Mouse (Mus musculus) midbrain, embryonic 11.5 days (tissue): ENCODE data around the gene Bok. TPM values are rescaled to one million over a fixed set of nuclear protein-coding genes. Genes with fewer than 3 reads are reported as not detected.

ENCODE experiments used
- ATAC-seq: fragments of 200-750 bp; cut with Nextera tagmentation; 2 replicates; pipeline ENCODE4 v1.8.0; 2017; ENCODE audit warnings: moderate TSS enrichment, moderate library complexity; ENCODE audit not compliant: low FRiP score
- DNase-seq: peaks from one replicate; pipeline ENCODE4 v3.0.0; 2015; ENCODE audit warnings: low spot score; ENCODE audit errors: missing footprints
- H3K27ac ChIP-seq: fragments of 300-500 bp; sonication (generic); 2 replicates; pipeline ENCODE4 v1.5.1; 2014; ENCODE audit warnings: low read depth, low read length
- H3K27me3 ChIP-seq: fragments of 300-500 bp; sonication (generic); 2 replicates; pipeline ENCODE4 v1.6.1; 2014; ENCODE audit warnings: mild to moderate bottlenecking, low read length, moderate library complexity, mixed read lengths; ENCODE audit not compliant: control insufficient read depth, insufficient read depth
- H3K36me3 ChIP-seq: fragments of 300-500 bp; sonication (generic); 2 replicates; pipeline ENCODE4 v1.6.1; 2014; ENCODE audit warnings: mild to moderate bottlenecking, low read length, moderate library complexity, mixed read lengths; ENCODE audit not compliant: control insufficient read depth, insufficient read depth
- H3K4me1 ChIP-seq: fragments of 300-500 bp; sonication (generic); 2 replicates; pipeline ENCODE4 v1.6.1; 2014; ENCODE audit warnings: low read length; ENCODE audit not compliant: control insufficient read depth, insufficient read depth
- H3K4me2 ChIP-seq: fragments of 300-500 bp; sonication (generic); 2 replicates; pipeline ENCODE4 v1.6.1; 2014; ENCODE audit warnings: mild to moderate bottlenecking, moderate library complexity
- H3K4me3 ChIP-seq: fragments of 300-500 bp; sonication (generic); 2 replicates; pipeline ENCODE4 v1.5.1; 2014; ENCODE audit warnings: low read depth, low read length
- H3K9ac ChIP-seq: fragments of 300-500 bp; sonication (generic); 2 replicates; pipeline ENCODE4 v1.6.1; 2014; ENCODE audit warnings: low read length
- H3K9me3 ChIP-seq: fragments of 300-500 bp; sonication (generic); 2 replicates; pipeline ENCODE4 v1.6.1; 2016; ENCODE audit warnings: low read length; ENCODE audit not compliant: control insufficient read depth
- WGBS: fragments of 180-500 bp; shearing (Covaris S2); extraction: QIAGEN DNeasy Blood & Tissue Kit; methylation state at CpG from one replicate; pipeline ENCODE4 v1.1.7; 2014; 5-methylcytosine and 5-hydroxymethylcytosine counted together
- polyA plus RNA-seq: library from polyadenylated mRNA; unstranded; fragments of >200 nt; fragmentation: Nextera tagmentation; extraction: Ambion mirVana; gene quantifications from 2 replicates; pipeline ENCODE4 v1.2.1, GENCODE M21; 2014

Bok gene
- polyA plus RNA-seq = 26.6 and 31.3 TPM in 2 replicates

DNA sequence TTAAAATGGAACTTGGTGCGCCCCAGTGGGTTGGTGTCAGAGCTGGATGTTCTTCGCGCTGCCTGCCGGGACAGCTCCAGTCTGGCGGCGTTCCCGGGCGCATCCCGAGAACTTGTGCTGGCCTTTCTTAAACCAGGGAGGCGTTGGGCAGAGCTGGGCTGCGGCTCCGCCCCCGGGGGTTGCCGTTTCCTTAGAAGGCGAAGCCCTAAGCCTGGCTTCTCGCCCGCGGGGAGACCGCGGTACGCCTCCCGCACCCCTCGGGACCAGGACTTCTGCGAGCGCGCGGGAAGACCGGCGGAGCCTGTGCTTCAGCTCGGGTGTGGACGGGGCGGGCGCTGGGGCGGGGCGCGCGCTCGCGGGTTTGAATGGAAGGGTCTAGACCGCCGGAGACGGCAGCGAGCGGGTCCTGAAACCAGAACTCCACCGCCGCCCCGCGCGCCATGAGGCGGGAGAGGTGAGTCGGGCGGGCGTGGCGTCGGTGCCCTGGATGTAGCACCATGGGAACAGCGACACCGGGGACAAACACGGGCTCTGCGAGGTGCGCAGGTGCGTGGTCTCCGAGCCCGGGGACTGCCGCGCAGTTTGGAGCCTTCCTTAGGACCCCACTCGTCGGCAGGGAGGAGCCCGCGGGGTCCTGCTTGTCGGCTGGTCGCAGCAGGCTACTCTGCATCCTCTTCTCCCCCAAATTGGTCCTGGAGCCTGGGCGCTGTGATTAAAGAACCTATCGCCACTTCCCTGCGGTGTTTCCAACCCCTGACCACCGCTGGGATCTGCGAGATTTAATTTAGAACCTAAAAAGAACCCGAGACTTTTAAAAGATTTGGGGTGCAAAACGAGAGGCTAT lies at the start of gene Bok:
TSS of gene Bok (plus strand) at position 260 of the 844 bp plus-strand sequence.
- Histone ChIP-seq H3K9me3 (no peaks in the 10 kb centered on the region), H3K4me3 (peak within 1 kb of the TSS; percentile 45), H3K4me2 (peak within 1 kb of the TSS; percentile 82), H3K9ac (peak within 1 kb of the TSS; percentile 74), H3K27me3 (peaks cover 16% of the 10 kb centered on the region), H3K36me3 (no peaks in the 10 kb centered on the region), H3K27ac (no peak within 1 kb of the TSS), H3K4me1 (no peaks in the 10 kb centered on the region)
- DNase-seq = peak; percentile 96
- WGBS = under 1% methylated on average over 78 of the region's 78 CpGs
- ATAC-seq = peak; percentile 64

DNA sequence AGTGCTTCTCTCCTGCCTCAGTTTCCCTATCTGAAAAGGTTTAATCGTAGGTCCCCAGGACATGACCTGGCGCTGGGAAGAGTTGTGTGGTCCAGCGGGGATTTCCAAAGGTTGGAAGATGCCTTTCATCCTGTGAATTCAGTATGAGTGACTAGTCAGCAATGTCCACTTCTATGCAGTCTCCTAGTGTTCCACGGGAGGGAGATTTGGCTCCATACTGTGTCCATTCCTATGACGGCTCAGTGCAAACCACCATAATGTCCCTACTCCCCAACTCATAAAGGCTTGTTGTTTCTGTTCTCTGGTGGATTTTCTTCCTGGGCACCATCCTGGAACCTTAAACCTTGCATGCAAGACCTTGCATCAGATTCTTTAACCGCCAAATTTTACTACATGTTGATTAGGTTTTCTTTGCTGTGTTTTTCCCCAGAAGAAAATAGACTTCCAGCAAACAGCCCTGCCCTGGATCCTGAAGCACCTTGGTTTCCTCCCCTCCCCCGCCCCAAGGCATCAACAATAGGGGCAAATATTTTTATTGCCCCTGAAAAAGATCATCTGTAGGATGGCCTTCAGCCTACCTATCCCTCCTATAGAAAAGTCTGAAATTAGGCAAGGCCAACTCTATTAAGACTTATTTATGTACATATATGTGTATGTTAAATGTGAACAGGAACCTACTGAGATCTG lies 49.1 kb upstream of the Bok start:
- ATAC-seq (peak; percentile 30), DNase-seq (no peak)
- no peaks in the 10 kb centered on the region for H3K27me3 ChIP-seq
- H3K4me1 ChIP-seq = peaks cover 13% of the 10 kb centered on the region
- 0 out of 2 replicates have a peak, but pooled peaks cover 3% of the 10 kb centered on the region for H3K36me3 ChIP-seq
- 35% methylated on average over 7 of the region's 7 CpGs for WGBS
- H3K27ac ChIP-seq = peak overlapping the region; percentile 61; the same call in 1 of the 2 replicates
- H3K4me2 ChIP-seq = peak overlapping the region; percentile 89
- peak overlapping the region; percentile 94 for H3K4me3 ChIP-seq
- H3K9me3 ChIP-seq = no peaks in the 10 kb centered on the region
- H3K9ac ChIP-seq = peak overlapping the region; percentile 76

DNA sequence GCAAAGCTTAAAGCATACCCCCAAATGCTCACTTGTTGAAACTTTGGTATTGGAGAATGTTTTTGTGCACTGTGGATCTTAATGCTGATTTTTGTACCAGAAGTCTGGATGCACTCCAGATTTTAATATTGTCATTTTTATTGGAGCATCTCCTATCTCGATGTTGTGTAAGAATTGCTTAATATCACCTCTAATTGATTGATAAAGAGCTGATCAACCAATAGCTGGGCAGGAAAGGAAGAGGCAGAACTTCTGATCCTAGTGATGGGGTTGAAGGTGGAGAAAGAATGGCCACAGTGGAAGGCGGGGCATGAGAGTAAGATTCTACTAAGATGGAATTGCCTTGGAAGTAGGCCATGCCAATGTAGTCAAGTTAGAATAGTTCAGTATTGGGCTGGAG lies 43.5 kb upstream of the Bok start:
- Histone ChIP-seq H3K4me3 (no peak overlapping the region), H3K27me3 (no peaks in the 10 kb centered on the region), H3K4me2 (no peak overlapping the region), H3K36me3 (no peaks in the 10 kb centered on the region), H3K4me1 (no peaks in the 10 kb centered on the region), H3K9ac (no peak overlapping the region), H3K9me3 (no peaks in the 10 kb centered on the region), H3K27ac (no peak overlapping the region)
- 91% methylated on average over 2 of the region's 2 CpGs for WGBS
- no peak for ATAC-seq
- DNase-seq = no peak

DNA sequence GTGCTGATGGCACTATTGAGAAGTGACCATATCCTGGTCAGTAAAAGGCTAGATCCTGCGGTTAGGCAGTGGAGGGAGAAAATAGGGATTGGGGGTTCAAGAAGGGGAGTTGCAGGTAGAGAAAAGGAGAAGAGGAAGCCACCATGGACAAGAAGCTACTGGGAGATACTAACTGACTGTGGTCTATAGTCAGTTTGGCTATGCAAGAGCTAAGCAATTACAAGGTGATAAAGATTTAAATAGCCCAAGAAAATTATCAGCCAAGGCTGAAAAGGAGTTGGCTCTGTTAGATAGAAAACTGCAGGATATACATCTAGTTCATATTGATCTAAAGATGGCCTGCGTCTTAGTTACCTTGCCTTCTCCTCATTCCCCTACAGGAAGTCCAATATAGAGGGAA lies 42.8 kb upstream of the Bok start:
- Histone ChIP-seq H3K27ac (no peak overlapping the region), H3K4me2 (no peak overlapping the region), H3K4me1 (no peaks in the 10 kb centered on the region), H3K27me3 (no peaks in the 10 kb centered on the region), H3K9me3 (no peaks in the 10 kb centered on the region), H3K4me3 (no peak overlapping the region), H3K36me3 (no peaks in the 10 kb centered on the region), H3K9ac (no peak overlapping the region)
- ATAC-seq (no peak), DNase-seq (no peak)
- WGBS = 91% methylated on average over 2 of the region's 2 CpGs

DNA sequence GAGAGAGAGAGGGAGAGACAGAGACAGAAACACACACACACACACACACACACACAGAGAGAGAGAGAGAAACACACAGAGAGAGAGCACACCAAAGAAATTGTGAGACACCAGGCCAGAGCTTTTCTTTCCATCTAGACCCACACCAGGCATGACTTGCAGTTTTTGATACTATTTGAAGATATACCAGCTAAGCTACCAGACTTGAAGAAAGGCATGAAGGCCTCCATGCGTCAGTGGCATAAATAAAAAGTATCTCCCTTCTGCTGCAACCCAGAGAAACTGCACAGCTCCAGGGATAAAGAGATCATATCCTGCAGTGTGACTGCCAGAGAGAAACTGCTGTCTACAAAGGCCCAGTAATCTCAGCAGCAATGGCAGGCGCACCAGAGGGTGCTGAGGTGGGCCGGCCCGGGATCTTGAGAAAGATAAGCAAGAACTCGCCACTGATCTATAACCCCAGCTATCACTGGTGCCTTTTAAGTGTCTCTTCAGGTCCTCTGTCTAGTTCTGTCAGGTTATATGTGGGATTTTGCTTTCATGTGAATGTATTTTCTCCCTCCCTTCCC lies 35.8 kb upstream of the Bok start:
- Histone ChIP-seq H3K9ac (no peak overlapping the region), H3K27me3 (no peaks in the 10 kb centered on the region), H3K4me3 (no peak overlapping the region), H3K27ac (no peak overlapping the region), H3K4me2 (no peak overlapping the region), H3K36me3 (no peaks in the 10 kb centered on the region), H3K9me3 (no peaks in the 10 kb centered on the region; the same call in 1 of the 2 replicates), H3K4me1 (no peaks in the 10 kb centered on the region)
- no peak for ATAC-seq
- WGBS = 71% methylated on average over 5 of the region's 5 CpGs
- no peak for DNase-seq

DNA sequence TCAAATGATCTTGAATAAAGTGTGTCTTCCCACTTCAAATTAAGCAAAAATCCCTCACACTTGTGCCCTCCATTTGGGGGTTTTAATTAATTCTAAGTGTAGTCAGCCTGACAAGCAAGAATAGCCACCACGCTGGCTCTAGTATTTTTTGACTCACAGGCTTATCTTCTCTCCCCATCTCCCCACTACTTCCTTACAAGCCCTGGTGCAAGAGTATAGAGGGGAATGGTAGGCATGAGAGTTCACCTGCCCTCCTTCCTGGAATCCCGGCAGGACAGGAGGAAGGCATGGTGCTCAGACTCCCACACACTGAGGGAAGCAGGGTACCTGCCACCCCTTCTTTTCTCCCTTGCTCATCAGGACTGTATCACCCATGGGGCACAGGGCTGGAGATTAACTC lies 31.2 kb upstream of the Bok start:
- Histone ChIP-seq H3K4me1 (no peaks in the 10 kb centered on the region), H3K9ac (no peak overlapping the region), H3K36me3 (no peaks in the 10 kb centered on the region), H3K4me3 (no peak overlapping the region), H3K4me2 (no peak overlapping the region), H3K27ac (no peak overlapping the region), H3K9me3 (no peaks in the 10 kb centered on the region; the same call in 1 of the 2 replicates), H3K27me3 (no peaks in the 10 kb centered on the region)
- 76% methylated on average over 2 of the region's 2 CpGs for WGBS
- DNase-seq (no peak), ATAC-seq (no peak)

DNA sequence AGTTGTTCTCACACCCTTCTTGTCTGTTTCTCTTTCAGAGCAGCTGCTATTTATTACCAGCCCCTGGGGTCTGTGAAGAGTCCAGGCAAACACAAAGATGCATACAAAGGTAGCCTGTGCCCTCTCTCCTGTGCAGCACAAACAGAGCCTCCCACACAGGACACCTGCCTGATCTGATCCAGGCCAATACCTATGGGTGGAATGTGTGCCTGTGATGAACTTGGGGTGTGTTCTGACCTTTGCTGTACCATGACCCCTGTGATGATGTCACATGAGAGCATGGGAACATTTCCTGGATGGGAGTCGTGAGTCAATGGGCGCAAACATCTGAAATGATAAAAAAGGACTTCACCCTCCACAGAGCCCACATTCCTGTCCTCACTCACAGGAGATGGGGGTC lies 30.7 kb upstream of the Bok start:
- H3K4me3 ChIP-seq = no peak overlapping the region
- no peaks in the 10 kb centered on the region for H3K36me3 ChIP-seq
- H3K4me1 ChIP-seq = no peaks in the 10 kb centered on the region
- 83% methylated on average over 2 of the region's 2 CpGs for WGBS
- DNase-seq (no peak), ATAC-seq (no peak)
- H3K9ac ChIP-seq = no peak overlapping the region
- no peak overlapping the region for H3K4me2 ChIP-seq
- no peak overlapping the region for H3K27ac ChIP-seq
- no peaks in the 10 kb centered on the region for H3K27me3 ChIP-seq
- no peaks in the 10 kb centered on the region; the same call in 1 of the 2 replicates for H3K9me3 ChIP-seq

DNA sequence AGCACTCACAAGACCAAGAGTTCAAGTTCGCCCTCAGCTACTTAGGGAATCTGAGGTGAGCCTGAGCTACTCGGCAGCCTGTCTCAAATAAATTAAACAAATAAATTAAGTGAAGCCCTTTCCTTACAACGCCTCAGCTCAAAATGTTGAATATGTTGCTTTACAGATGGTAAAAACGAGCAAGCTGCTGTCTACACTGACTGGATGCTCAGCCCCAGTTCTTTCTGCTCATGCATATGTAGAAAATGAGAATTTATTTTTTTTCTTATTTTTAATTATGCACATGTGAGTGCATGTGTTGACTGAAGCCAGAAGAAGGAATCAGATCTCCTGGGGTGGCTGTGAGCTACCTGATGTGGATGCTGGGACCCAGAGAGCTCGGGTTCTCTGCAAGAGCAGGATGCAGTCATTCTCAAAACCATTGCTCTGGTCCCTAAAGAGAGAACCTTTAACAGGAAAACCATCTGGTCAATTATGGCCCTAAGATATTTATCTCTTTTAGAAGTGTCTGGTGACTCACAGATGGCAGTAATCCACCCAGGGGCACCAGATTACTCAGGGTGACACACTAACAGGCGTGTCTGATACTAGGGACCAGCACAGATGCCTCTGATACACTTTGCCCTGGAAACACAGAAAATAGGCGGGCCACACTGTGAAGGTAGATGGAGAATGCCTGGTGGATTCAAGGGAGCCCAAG lies 29.0 kb upstream of the Bok start:
- DNase-seq = no peak
- Histone ChIP-seq H3K9ac (no peak overlapping the region), H3K4me3 (no peak overlapping the region)

More for the DNA sequence above, 29.0 kb upstream of the Bok start:
- Histone ChIP-seq H3K4me2 (no peak overlapping the region), H3K4me1 (no peaks in the 10 kb centered on the region), H3K27me3 (no peaks in the 10 kb centered on the region), H3K27ac (no peak overlapping the region), H3K9me3 (no peaks in the 10 kb centered on the region; the same call in 1 of the 2 replicates), H3K36me3 (no peaks in the 10 kb centered on the region)
- 79% methylated on average over 7 of the region's 7 CpGs for WGBS
- ATAC-seq = no peak
